Mouse (Mus musculus) cerebellum, adult 8-10 months (tissue): ENCODE data around the gene Mroh7.
"Not testable (repeated sequence)": the region's sequence is repeated elsewhere in the genome, so short reads cannot be mapped to it uniquely, and the experiment has no call there.

Experiments
- DNase-seq: peaks from one replicate; pipeline ENCODE4 v3.0.0; 2022

Mroh7 gene

DNA sequence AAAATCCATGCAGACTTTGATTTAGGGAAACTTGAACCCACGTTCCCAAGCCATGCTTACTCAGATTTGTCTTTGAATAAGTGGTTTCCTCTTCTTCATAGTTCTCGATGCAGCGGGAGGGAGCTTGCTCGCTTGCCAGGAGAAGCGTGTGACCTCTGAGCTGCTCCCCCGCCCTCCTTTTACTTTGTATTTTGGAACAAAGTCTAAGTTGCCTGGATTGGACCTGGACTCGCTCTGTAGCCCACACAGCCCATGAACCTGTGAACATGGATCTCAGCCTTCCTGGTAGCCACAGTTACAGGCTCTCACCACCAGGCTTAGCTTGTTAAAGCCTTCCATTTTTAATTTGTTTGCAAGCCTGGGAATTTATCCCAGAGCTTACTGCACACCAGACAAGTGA is at the start of gene Mroh7:
Gene Mroh7, minus strand, starts transcription at position 112 of the 400 bp plus-strand sequence.
- no peak for DNase-seq

- no peak for DNase-seq
Measured at GRCm38 (mm10) chr4:106780045-106780444, 49.3 kb upstream of the Mroh7 start.

DNA sequence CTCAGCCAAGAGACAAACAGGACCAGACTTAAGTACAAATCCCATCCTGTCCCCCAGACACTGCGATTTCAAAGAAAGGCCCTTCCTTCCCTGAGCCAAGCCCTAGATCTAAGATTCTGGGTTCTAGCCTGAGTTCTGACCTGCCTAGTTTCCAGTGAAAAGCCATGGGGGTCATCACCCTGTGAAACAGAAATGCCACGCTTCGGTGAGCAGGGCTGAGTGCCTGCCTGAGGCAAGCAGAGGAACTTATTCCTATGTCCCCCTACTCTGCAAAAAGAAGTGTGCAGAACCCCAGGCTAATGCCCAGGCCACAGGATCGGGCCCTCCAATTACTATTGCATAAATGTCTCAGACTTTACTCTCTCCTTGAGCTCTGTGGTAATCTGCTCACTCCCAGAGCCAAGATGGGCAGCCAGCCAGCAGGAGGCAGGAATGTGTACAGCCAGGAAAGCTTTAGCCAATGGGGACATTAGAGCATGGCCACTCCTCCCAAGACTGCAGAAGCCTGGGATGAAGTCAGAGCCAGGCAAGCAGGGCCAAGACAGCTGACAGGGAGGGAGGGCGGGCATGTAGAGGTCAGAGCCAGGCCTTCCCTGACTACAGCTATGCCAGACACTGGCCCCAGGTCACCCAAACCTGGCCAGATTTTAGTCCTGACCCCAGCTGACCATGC is 47.5 kb upstream of the Mroh7 start:
- DNase-seq: peak; percentile 84

DNA sequence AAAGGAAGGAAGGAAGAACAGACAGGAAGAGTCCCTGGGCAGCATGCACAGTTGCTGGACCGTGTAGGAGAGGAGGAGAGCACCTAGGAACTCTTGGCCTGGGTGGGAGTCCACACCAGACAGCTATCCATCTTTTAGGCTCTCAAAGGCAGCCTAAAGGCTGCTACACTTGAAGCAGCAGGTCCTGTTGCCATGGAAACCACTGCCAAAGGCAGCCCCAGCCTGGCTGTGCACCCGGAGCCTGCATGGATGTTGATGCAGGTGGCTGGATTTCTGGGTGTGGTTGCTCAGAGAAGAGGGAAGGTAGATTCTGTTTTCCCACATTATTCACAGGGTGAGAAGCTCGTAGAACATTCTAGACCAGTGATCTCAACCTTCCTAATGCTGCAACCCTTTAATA is 46.3 kb upstream of the Mroh7 start:
- DNase-seq: no peak

DNA sequence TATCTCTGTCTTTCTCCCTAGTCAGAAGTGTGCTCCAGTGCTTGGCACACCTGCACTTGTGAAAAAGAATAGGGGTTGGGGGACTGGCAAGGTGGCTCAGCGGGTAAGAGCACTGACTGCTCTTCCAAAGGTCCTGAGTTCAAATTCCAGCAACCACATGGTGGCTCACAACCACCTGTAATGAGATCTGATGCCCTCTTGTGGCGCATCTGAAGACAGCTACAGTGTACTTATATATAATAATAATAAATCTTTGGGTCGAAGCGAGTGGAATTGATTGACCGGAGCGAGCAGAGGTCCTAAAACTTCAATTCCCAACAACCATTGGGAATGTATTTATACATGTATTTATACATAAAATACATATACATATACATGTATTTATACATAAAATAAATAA is 45.0 kb upstream of the Mroh7 start:
- not testable (repeated sequence) for DNase-seq

- no peak for DNase-seq
Measured at GRCm38 (mm10) chr4:106772558-106772957, 41.8 kb upstream of the Mroh7 start.

DNA sequence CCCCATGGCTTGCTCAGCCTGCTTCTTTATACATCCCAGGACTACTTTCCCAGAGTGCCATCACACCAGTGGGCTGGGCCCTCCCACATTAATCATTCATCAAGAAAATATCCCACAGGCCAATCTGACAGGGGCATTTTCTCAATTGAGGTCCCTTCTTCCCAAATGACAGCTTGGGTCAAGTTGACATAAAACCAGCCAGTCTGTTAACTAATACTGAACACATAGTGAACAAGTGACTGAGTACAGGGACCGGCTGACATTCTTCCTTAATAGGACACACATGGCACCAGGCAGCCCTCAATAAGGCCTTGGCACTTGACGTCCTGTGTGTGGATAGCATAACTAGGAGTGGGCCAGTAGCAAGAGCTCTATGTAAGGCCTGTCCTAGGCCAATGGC is 38.6 kb upstream of the Mroh7 start:
- DNase-seq: no peak

GRCm38 (mm10) chr4:106764166-106764565 is 33.4 kb upstream of the Mroh7 start:
- DNase-seq: no peak

DNA sequence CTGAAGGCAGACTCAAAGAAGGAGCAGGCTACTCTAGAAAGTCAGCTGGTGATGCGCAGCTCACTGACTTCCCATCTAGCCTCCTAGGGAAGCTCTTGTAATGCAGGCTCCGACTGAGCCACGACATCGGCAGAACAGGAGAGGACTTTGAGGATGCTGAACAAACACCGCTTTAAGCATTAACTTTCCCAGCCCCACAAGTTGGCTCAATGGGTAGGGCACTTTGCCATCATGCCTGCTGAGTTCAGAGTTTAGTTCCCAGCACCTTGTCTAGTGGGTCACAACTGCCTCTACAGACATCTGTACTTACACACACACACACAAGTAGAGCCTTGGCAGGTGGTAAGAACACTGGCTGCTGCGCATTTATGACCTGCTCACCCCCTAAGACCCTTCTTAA is 21.0 kb upstream of the Mroh7 start:
- DNase-seq: no peak

GRCm38 (mm10) chr4:106749699-106750098 is 19.0 kb upstream of the Mroh7 start:
- peak; percentile 48 for DNase-seq

- DNase-seq: no peak
Measured at GRCm38 (mm10) chr4:106747001-106747580, 16.4 kb upstream of the Mroh7 start.

DNA sequence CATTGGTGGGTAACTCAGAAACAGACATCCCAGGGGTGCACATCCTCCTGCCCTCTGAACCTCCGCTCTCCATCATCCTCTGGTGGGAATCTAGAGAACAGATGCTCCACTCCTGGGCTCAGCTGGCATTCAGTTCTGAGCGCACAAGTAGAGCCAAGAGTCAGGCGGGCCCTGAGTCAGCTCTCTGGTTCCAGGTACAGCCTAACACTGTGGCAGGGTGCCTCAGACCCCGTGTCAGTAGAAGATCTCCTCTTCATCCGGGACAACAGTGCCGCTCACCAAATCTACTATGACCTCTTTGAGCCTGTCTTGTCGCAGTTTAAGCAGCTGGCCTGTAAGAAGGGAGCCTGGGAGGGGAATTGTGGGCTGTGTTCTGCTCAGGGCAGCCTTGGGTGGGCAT is 15.1 kb upstream of the Mroh7 start:
- no peak for DNase-seq

- DNase-seq: no peak
Measured at GRCm38 (mm10) chr4:106737904-106738303, 7.2 kb upstream of the Mroh7 start.

GRCm38 (mm10) chr4:106736884-106737283 is 6.2 kb upstream of the Mroh7 start:
- not testable (repeated sequence) for DNase-seq

- no peak for DNase-seq
Measured at GRCm38 (mm10) chr4:106733636-106734035, 2.9 kb upstream of the Mroh7 start, which contains the start of gene Fam151a. Gene Fam151a (plus strand): TSS chr4:106733889.

DNA sequence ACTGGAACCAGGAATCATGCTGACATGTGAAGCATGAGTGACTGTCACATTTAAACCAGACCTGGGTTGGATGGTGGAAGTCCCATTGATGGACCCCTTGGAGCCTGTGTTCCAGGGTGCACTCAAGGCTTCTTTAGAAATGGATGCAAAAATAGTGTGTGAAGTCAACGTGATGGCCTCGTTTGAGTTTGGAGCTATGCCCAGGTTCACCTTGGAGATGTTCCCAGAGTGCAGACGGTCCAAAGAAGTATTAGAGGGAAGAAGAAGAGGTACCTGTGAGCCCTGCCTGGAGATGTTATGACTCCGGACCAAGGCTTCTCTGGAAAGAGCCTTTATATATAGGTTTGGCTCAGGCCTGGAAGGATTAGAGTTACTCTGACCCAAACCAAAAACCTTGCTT is 10.1 kb downstream of the Mroh7 start:
- no peak for DNase-seq

DNA sequence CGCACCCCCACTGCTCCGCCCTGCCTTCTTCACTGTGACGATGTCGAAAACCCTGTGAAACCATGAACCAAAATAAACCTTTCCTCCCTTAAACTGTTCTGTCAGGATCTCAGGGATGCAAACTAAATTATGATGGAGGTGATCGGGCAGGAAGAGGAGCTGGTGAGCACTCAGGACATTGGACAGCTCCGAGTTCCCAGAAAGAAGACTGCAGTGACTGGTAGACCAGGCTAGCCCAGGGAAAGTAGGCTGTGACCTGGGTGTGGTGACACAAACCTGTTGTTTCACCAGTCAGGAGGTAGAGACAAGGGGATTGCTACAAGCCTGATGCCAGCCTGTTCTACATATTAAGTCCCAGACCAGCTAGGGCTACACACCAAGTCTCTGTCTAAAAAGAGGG is 17.1 kb downstream of the Mroh7 start:
- DNase-seq: no peak

- peak; percentile 79 for DNase-seq
Measured at GRCm38 (mm10) chr4:106708408-106708807, 22.3 kb downstream of the Mroh7 start.

GRCm38 (mm10) chr4:106707957-106708356 is 22.8 kb downstream of the Mroh7 start:
- no peak for DNase-seq

DNA sequence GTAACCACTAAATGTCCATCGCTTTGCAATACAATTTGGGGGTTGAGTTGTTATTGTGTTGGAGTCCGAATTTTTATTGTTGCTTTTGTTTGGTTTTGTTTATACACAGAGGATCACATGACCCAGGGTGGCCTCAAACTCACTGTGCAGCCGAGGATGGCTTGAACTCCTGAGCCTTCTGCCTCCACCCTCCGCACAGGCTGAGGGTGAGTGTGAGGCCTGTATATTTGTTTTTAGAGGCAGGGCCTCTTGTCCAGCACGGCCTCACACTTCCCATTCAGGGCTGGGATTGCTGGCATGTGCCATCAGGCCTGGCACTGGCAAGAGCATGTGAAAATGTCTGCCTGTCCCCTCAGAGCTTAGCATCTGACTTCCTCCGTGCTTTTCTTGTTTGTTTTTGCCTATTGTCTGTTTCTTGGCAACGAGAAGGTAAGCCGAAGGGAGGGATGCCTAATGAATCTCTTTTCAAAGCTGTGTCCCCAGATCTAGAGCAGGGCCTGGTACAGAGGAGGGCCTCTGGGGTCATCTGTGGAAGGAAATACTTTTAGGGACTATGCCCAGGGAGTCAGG is 25.5 kb downstream of the Mroh7 start:
- no peak for DNase-seq

DNA sequence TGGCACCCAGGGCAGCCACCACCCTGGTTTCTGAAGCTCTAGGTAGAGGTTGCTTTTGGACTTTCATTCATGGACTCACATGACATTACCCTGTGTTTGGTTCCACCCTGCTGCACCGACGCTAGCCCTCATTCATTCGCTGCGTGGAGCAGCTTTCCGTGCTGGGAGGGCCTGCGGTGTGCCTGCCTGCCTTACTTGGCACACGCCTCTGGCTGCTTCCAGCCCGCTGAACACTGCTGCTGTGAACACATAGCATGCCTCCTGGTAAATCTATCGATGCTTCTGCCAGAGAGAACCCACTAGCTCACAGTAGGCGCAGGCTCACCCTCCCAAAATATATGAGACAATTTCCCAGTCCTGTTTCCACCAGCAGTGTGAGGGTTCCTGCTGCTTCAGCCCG is 26.3 kb downstream of the Mroh7 start:
- peak; percentile 21 for DNase-seq

- no peak for DNase-seq
Measured at GRCm38 (mm10) chr4:106703956-106704355, 26.8 kb downstream of the Mroh7 start.

GRCm38 (mm10) chr4:106700798-106701197 is 29.9 kb downstream of the Mroh7 start:
- DNase-seq: no peak

DNA sequence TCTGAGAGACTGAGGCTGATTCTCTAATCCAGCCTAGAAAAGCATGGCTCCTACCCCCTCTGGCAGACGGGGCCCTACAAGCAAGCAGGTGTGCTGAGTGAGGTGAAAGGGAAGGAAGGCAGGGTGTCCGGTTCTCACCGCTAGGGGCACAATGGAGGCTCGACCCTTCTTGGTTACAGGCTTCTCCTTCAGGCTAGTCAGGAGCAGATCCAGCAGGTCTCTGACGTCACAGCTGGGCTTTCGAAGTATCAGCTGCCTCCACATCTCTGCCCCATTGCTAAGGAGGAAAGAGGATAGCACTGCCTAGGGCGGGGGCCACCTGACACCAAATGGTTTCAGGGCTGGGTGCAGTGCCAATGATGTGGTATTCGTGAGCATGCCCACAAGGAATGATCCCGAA is 30.7 kb downstream of the Mroh7 start:
- no peak for DNase-seq
